Mouse (Mus musculus) forebrain, embryonic 11.5 days (tissue): ENCODE results near the gene Clec3a. TPM values are rescaled to one million over a fixed set of nuclear protein-coding genes. Genes with fewer than 3 reads are reported as not detected.
A peak's percentile ranks its signal among the peaks of the same experiment; 100 is the strongest.

Source experiments
- ATAC-seq: fragments of 200-750 bp; cut with Nextera tagmentation; replicated peaks from 2 replicates; pipeline ENCODE4 v1.8.0; 2017; ENCODE audit warnings: moderate TSS enrichment; ENCODE audit not compliant: low FRiP score
- DNase-seq: peaks from one replicate; pipeline ENCODE4 v3.0.0-alpha.2; 2017; ENCODE audit warnings: low spot score
- H3K27ac ChIP-seq: fragments of 300-500 bp; sonication (generic); 2 replicates; pipeline ENCODE4 v1.5.1; 2014; ENCODE audit warnings: low read depth, low read length
- H3K27me3 ChIP-seq: fragments of 300-500 bp; sonication (generic); 2 replicates; pipeline ENCODE4 v1.6.1; 2014; ENCODE audit warnings: mild to moderate bottlenecking, low read length, mixed read lengths; ENCODE audit not compliant: control insufficient read depth, insufficient read depth
- H3K36me3 ChIP-seq: fragments of 300-500 bp; sonication (generic); 2 replicates; pipeline ENCODE4 v1.6.1; 2014; ENCODE audit warnings: mild to moderate bottlenecking, low read length, moderate library complexity, mixed read lengths; ENCODE audit not compliant: control insufficient read depth, insufficient read depth
- H3K4me1 ChIP-seq: fragments of 300-500 bp; sonication (generic); replicated peaks from 2 replicates; pipeline ENCODE4 v1.6.1; 2014; ENCODE audit warnings: low read length, mixed read lengths; ENCODE audit not compliant: control insufficient read depth, insufficient read depth
- H3K4me2 ChIP-seq: fragments of 300-500 bp; sonication (generic); 2 replicates; pipeline ENCODE4 v1.6.1; 2014; ENCODE audit warnings: low read depth, mild to moderate bottlenecking, low read length, moderate library complexity, mixed read lengths; ENCODE audit not compliant: severe bottlenecking
- H3K4me3 ChIP-seq: fragments of 300-500 bp; sonication (generic); 2 replicates; pipeline ENCODE4 v1.5.1; 2014; ENCODE audit warnings: low read depth, low read length
- H3K9ac ChIP-seq: fragments of 300-500 bp; sonication (generic); 2 replicates; pipeline ENCODE4 v1.6.1; 2014; ENCODE audit warnings: low read length
- H3K9me3 ChIP-seq: fragments of 300-500 bp; sonication (generic); 2 replicates; pipeline ENCODE4 v1.6.1; 2016; ENCODE audit warnings: low read length, mixed read lengths; ENCODE audit not compliant: control insufficient read depth
- WGBS: fragments of 180-500 bp; shearing (Covaris S2); extraction: QIAGEN DNeasy Blood & Tissue Kit; methylation state at CpG from one replicate; pipeline ENCODE4 v1.1.7; 2014; 5-methylcytosine and 5-hydroxymethylcytosine counted together
- polyA plus RNA-seq: library from polyadenylated mRNA; unstranded; fragments of >200 nt; fragmentation: Nextera tagmentation; extraction: Ambion mirVana; gene quantifications from 2 replicates; pipeline ENCODE4 v1.2.1, GENCODE M21; 2014

Clec3a gene
- polyA plus RNA-seq, result not detected in 2 replicates

- no peak for DNase-seq
- WGBS, result 89% methylated on average over 8 of the region's 8 CpGs
- H3K4me2 ChIP-seq, result no peak within 1 kb of the TSS
- H3K27me3 ChIP-seq, result no peaks in the 10 kb centered on the region
- H3K36me3 ChIP-seq, result no peaks in the 10 kb centered on the region
- H3K9ac ChIP-seq, result no peak within 1 kb of the TSS
- no peak within 1 kb of the TSS for H3K27ac ChIP-seq
- no peak for ATAC-seq
- H3K4me1 ChIP-seq, result no peaks in the 10 kb centered on the region
- H3K9me3 ChIP-seq, result no peaks in the 10 kb centered on the region
- no peak within 1 kb of the TSS for H3K4me3 ChIP-seq
Measured at GRCm38 (mm10) chr8:114417786-114418185, at the start of gene Clec3a. Gene Clec3a, plus strand, starts transcription at chr8:114418086.

GRCm38 (mm10) chr8:114369038-114369976 is 48.6 kb upstream of the Clec3a start:
- 38% methylated on average over 27 of the region's 27 CpGs for WGBS
- Histone ChIP-seq H3K4me2 (no peak overlapping the region), H3K27ac (no peak overlapping the region), H3K4me3 (no peak overlapping the region), H3K9ac (no peak overlapping the region), H3K27me3 (no peaks in the 10 kb centered on the region), H3K36me3 (no peaks in the 10 kb centered on the region), H3K4me1 (no peaks in the 10 kb centered on the region), H3K9me3 (no peaks in the 10 kb centered on the region)
- 0 out of 2 replicates have a peak, but pooled peaks have one; percentile 44 for ATAC-seq
- peak; percentile 87 for DNase-seq

GRCm38 (mm10) chr8:114374390-114374789 is 43.5 kb upstream of the Clec3a start:
- H3K27me3 ChIP-seq, result no peaks in the 10 kb centered on the region
- H3K27ac ChIP-seq, result no peak overlapping the region
- H3K9me3 ChIP-seq, result no peaks in the 10 kb centered on the region
- H3K36me3 ChIP-seq, result no peaks in the 10 kb centered on the region
- 92% methylated on average over 6 of the region's 6 CpGs for WGBS
- no peaks in the 10 kb centered on the region for H3K4me1 ChIP-seq
- no peak overlapping the region for H3K9ac ChIP-seq
- no peak overlapping the region for H3K4me2 ChIP-seq
- no peak for ATAC-seq
- H3K4me3 ChIP-seq, result no peak overlapping the region
- DNase-seq, result no peak

- Histone ChIP-seq H3K27me3 (no peaks in the 10 kb centered on the region), H3K27ac (no peak overlapping the region), H3K9ac (no peak overlapping the region), H3K9me3 (no peaks in the 10 kb centered on the region), H3K4me1 (no peaks in the 10 kb centered on the region), H3K4me3 (no peak overlapping the region), H3K4me2 (no peak overlapping the region), H3K36me3 (no peaks in the 10 kb centered on the region)
- DNase-seq, result no peak
- ATAC-seq, result no peak
- WGBS, result 77% methylated on average over 3 of the region's 3 CpGs
Measured at GRCm38 (mm10) chr8:114384189-114384588, 33.7 kb upstream of the Clec3a start.

GRCm38 (mm10) chr8:114387494-114387893 is 30.4 kb upstream of the Clec3a start:
- Histone ChIP-seq H3K27me3 (no peaks in the 10 kb centered on the region), H3K9me3 (no peaks in the 10 kb centered on the region), H3K4me1 (no peaks in the 10 kb centered on the region), H3K9ac (no peak overlapping the region), H3K27ac (no peak overlapping the region), H3K4me2 (no peak overlapping the region), H3K4me3 (no peak overlapping the region), H3K36me3 (no peaks in the 10 kb centered on the region)
- no peak for DNase-seq
- 88% methylated on average over 4 of the region's 4 CpGs for WGBS
- no peak for ATAC-seq

GRCm38 (mm10) chr8:114390465-114391254 is 27.2 kb upstream of the Clec3a start:
- Histone ChIP-seq H3K36me3 (no peaks in the 10 kb centered on the region), H3K27ac (no peak overlapping the region), H3K27me3 (no peaks in the 10 kb centered on the region), H3K9me3 (no peaks in the 10 kb centered on the region), H3K9ac (no peak overlapping the region), H3K4me3 (no peak overlapping the region), H3K4me2 (no peak overlapping the region), H3K4me1 (no peaks in the 10 kb centered on the region)
- ATAC-seq (no peak), DNase-seq (no peak)
- 92% methylated on average over 11 of the region's 13 CpGs for WGBS

GRCm38 (mm10) chr8:114398326-114398725 is 19.6 kb upstream of the Clec3a start:
- no peaks in the 10 kb centered on the region for H3K4me1 ChIP-seq
- H3K4me3 ChIP-seq, result no peak overlapping the region
- whole genome bisulfite sequencing, result 95% methylated on average over 5 of the region's 5 CpGs
- no peak overlapping the region for H3K27ac ChIP-seq
- H3K36me3 ChIP-seq, result no peaks in the 10 kb centered on the region
- no peaks in the 10 kb centered on the region for H3K27me3 ChIP-seq
- H3K9me3 ChIP-seq, result no peaks in the 10 kb centered on the region
- no peak for ATAC-seq
- no peak overlapping the region for H3K9ac ChIP-seq
- no peak for DNase-seq
- H3K4me2 ChIP-seq, result no peak overlapping the region

GRCm38 (mm10) chr8:114399273-114399672 is 18.6 kb upstream of the Clec3a start:
- no peak overlapping the region for H3K4me3 ChIP-seq
- WGBS, result 99% methylated on average over 5 of the region's 5 CpGs
- no peak overlapping the region for H3K4me2 ChIP-seq
- ATAC-seq (no peak), DNase-seq (no peak)
- no peak overlapping the region for H3K27ac ChIP-seq
- H3K4me1 ChIP-seq, result no peaks in the 10 kb centered on the region
- H3K36me3 ChIP-seq, result no peaks in the 10 kb centered on the region
- no peaks in the 10 kb centered on the region for H3K27me3 ChIP-seq
- no peak overlapping the region for H3K9ac ChIP-seq
- no peaks in the 10 kb centered on the region for H3K9me3 ChIP-seq
